Mouse (Mus musculus) embryonic fibroblast, embryonic 13.5 days (primary cell): ENCODE measurements around the gene Gnl3.

Experiments
- CTCF ChIP-seq: IDR thresholded peaks from 2 replicates; pipeline ENCODE4 v1.5.1; 2011; ENCODE audit warnings: mild to moderate bottlenecking, control low read depth, low read length, moderate library complexity, borderline replicate concordance; ENCODE audit not compliant: insufficient read depth
- POLR2A ChIP-seq: IDR thresholded peaks from 2 replicates; pipeline ENCODE4 v1.6.1; 2011; ENCODE audit warnings: low read depth, mild to moderate bottlenecking, control low read depth, low read length, moderate library complexity

DNA sequence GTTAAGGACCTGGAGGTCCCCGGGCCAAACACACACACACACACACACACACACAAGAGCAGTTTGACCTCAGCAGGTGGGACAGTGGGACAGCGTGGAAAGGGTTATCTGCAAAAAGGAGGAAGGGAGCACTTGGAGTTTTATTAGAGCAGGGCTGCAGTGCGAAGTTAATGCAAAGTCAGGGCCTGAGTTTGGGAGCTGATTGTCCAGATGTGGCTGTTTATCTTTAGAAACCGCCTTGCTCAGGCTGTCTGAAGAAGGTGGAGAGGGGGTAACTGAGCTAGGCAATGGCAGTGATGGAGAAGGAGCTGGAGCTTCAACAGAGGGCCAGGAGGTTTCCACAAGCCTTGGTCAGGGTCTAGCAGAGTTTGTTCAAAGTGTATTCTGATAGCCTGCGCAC is 12.2 kb downstream of the Gnl3 start:
- TF ChIP-seq CTCF = no peak
- TF ChIP-seq POLR2A = no peak
